Mouse (Mus musculus): ENCODE measurements around the gene Ugt1a8.

The Ugt1a8 gene

GRCm38 (mm10) chr1:88179657-88180056 is 92.0 kb downstream of the Ugt1a8 start:
- no peak for DNase-seq (ENCODE audit: low read depth in 1 of 2, low spot score in 2 of 2)

- DNase-seq (ENCODE audit: low read depth in 1 of 2, low spot score in 2 of 2) = no peak
Observed at GRCm38 (mm10) chr1:88186325-88186935, 98.8 kb downstream of the Ugt1a8 start.

- no peak for DNase-seq (ENCODE audit: low read depth in 1 of 2, low spot score in 2 of 2)
Observed at GRCm38 (mm10) chr1:88192136-88192535, 104.5 kb downstream of the Ugt1a8 start.

GRCm38 (mm10) chr1:88195687-88196086 is 108.1 kb downstream of the Ugt1a8 start:
- no peak for DNase-seq (ENCODE audit: low read depth in 1 of 2, low spot score in 2 of 2)

- no peak for DNase-seq (ENCODE audit: low read depth in 1 of 2, low spot score in 2 of 2)
Observed at GRCm38 (mm10) chr1:88197443-88197842, 109.8 kb downstream of the Ugt1a8 start.

DNA sequence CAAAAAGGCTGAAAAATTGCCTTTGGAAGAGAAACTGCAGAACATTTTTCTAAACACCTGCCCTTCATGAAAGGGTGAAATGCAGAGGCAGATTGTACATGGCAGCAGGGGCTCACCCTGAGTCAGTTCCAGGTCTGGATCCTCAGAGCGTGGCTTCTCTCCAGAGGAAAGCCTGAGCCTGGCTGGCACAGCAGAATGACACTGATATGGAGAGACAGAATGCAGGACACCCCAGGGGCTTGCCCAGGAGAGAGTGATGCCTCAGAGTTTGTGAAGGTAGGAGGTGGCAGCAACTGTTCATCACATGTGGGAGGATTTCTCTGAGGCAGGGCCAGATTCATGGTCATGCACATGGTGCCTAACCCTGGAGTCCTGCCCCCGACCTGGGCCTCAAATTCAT is 112.4 kb downstream of the Ugt1a8 start:
- DNase-seq (ENCODE audit: low read depth in 1 of 2, low spot score in 2 of 2) = no peak

DNA sequence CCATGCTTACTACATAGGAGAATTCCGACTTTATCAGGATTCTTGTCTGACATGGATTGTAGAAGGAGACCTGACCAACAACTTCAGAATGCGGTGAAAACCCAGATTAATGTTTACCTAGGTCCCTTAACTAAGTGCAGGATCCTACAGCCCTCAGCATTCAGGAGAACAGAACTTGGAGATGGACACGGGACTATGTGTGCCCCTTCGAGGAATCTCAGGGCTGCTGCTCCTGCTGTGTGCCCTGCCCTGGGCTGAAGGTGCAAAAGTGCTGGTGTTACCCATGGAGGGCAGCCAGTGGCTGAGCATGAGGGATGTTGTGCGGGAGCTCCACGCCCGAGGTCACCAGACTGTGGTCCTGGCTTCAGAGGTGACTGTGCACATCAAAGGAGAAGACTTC is 112.8 kb downstream of the Ugt1a8 start, which contains the start of gene Ugt1a2:
Ugt1a2 (plus strand) TSS at position 146 of the 400 bp plus-strand sequence.
- no peak for DNase-seq (ENCODE audit: low read depth in 1 of 2, low spot score in 2 of 2)

- peak in 1 of 2 experiments; percentile 13 for DNase-seq (ENCODE audit: low read depth in 1 of 2, low spot score in 2 of 2)
Observed at GRCm38 (mm10) chr1:88205294-88205922, 117.8 kb downstream of the Ugt1a8 start, which contains the start of gene Dnajb3. TSS of gene Dnajb3 (minus strand) at chr1:88205782.

- DNase-seq (ENCODE audit: low read depth in 1 of 2, low spot score in 2 of 2) = no peak
Observed at GRCm38 (mm10) chr1:88206843-88207479, 119.3 kb downstream of the Ugt1a8 start.

- no peak for DNase-seq (ENCODE audit: low read depth in 1 of 2, low spot score in 2 of 2)
Observed at GRCm38 (mm10) chr1:88211812-88212211, 124.2 kb downstream of the Ugt1a8 start, which contains the start of gene Ugt1a1. TSS of gene Ugt1a1 (plus strand) at chr1:88211959.

DNA sequence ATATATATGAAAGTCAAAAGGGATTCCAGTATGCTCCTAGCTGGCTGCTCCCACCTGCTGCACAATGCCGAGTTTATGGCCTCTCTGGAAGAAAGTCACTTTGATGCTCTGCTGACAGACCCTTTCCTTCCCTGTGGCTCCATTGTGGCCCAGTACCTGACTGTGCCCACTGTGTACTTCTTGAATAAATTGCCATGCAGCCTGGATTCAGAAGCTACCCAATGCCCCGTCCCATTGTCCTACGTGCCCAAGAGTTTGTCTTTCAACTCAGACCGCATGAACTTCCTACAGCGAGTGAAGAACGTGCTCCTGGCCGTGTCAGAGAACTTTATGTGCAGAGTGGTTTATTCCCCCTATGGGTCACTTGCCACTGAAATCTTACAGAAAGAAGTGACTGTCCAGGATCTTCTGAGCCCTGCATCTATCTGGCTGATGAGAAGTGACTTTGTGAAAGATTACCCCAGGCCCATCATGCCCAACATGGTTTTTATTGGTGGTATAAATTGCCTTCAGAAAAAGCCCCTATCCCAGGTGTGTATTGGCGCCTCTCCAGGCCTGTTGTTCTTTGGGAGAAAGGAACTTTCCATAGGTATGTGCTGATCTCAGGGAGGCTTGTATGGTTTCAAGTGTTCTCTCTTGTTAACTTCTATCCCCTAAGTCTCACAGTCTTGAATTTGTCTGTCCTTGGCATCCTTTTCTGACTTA is 124.9 kb downstream of the Ugt1a8 start:
- no peak for DNase-seq (ENCODE audit: low read depth in 1 of 2, low spot score in 2 of 2)

GRCm38 (mm10) chr1:88213061-88213460 is 125.4 kb downstream of the Ugt1a8 start:
- no peak for DNase-seq (ENCODE audit: low read depth in 1 of 2, low spot score in 2 of 2)

- no peak for DNase-seq (ENCODE audit: low read depth in 1 of 2, low spot score in 2 of 2)
Observed at GRCm38 (mm10) chr1:88213766-88214461, 126.3 kb downstream of the Ugt1a8 start.

- DNase-seq (ENCODE audit: low read depth in 1 of 2, low spot score in 2 of 2) = no peak
Observed at GRCm38 (mm10) chr1:88214462-88214952, 126.9 kb downstream of the Ugt1a8 start.

DNA sequence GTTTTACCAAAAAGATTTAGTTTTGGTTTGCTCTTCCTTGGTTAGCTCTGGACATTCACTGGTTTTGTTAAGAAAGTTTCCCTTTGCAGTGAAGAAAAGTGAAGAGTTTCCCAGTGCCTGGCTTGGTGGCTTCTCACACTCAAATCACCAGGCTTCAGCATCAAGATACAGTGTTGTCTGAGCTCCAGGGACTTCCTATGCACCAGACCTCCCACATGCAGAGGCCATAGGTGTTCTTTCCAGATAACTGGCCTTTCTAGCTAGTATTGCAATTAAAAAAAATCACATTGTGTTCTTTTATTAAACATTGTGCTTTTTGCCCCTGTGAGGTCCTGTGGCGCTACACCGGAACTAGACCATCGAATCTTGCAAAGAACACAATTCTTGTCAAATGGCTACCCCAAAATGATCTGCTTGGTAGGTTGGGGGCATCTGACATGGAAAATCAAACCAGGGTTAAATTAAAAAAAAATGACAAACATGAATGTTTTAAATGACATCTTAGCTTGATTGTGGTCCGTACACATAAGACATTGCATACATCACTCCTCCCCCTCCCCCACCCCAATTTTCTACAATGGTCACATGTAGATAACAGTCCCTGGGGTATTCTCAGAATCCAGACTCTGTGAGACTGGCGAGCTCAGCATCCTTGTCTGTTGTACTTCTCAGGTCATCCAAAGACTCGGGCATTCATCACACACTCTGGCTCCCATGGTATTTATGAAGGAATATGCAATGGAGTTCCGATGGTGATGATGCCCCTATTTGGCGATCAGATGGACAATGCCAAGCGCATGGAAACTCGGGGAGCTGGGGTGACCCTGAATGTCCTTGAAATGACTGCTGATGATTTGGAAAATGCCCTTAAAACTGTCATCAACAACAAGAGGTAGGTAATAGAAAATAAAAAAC is 128.1 kb downstream of the Ugt1a8 start:
- no peak for DNase-seq (ENCODE audit: low read depth in 1 of 2, low spot score in 2 of 2)

- no peak for DNase-seq (ENCODE audit: low read depth in 1 of 2, low spot score in 2 of 2)
Observed at GRCm38 (mm10) chr1:88216551-88216950, 128.9 kb downstream of the Ugt1a8 start.

- DNase-seq (ENCODE audit: low read depth in 1 of 2, low spot score in 2 of 2) = no peak
Observed at GRCm38 (mm10) chr1:88217144-88217543, 129.5 kb downstream of the Ugt1a8 start.

- DNase-seq (ENCODE audit: low read depth in 1 of 2, low spot score in 2 of 2) = no peak
Observed at GRCm38 (mm10) chr1:88217576-88217975, 130.0 kb downstream of the Ugt1a8 start.

- DNase-seq (ENCODE audit: low read depth in 1 of 2, low spot score in 2 of 2) = peak in 1 of 2 experiments; percentile 11
Observed at GRCm38 (mm10) chr1:88218051-88218450, 130.4 kb downstream of the Ugt1a8 start.

GRCm38 (mm10) chr1:88218591-88218990 is 131.0 kb downstream of the Ugt1a8 start:
- DNase-seq (ENCODE audit: low read depth in 1 of 2, low spot score in 2 of 2) = no peak

Data from monocyte, adult 2 months (primary cell).